Mouse (Mus musculus) brain, adult 2 months (tissue): ENCODE data around the gene Ralgds.
A peak's percentile ranks its signal among the peaks of the same experiment; 100 is the strongest.
"Not testable (repeated sequence)": the region's sequence is repeated elsewhere in the genome, so short reads cannot be mapped to it uniquely, and the experiment has no call there.

Experiments
- DNase-seq: peaks from one replicate; pipeline ENCODE4 v3.0.0; 2011; ENCODE audit warnings: low read depth, low spot score

Ralgds gene

DNA sequence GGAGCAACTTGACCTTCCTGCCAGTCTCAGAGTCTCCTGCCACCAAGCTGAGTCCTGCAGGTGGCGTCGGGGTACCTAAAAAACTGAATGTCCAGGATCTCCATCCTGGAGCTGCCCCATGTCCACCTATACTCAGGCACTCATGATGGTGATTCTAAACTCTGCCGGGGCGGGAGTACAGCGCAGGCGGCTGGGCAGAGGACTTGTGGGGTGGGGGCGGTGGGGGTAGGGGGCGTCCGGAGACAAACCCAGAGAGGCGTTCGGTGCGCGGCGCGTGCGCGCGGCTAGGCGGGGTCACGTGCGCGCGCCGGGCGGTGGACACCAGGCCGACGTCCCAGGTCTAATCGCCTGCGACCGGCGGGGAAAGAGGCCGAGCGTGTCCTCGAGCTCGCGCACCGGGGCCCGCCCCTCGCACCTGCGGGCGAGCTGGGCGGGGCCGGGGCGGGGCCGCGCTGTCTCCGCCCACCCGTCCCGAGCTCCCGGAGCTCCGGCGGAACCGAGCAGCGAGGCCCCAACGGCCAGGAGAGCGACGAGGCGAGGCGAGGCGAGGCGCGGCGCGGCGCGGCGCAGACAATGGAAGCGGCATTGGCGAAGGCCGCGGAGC, at the start of gene Ralgds:
Ralgds (plus strand) TSS at position 328 of the 604 bp plus-strand sequence.
- peak; percentile 83 for DNase-seq

DNA sequence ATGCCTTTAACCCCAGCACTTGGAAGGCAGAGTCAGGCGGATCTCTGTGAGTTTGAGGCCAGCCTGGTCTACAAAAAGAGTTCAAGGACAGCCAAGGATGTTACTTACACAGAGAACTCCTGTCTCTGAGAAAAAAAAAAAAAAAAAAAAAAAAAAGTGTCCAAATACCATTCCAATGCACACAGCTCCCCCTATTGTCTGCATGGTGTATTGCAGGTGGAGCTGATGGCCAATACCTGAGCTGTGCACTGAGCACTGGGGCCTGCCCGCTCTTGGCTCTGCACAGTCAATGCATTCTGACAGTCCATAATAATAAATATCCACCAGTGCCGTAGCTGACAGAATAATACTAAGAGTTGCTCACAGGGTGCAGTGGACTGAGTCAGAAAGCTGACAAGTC, 49.0 kb upstream of the Ralgds start:
- peak; percentile 72 for DNase-seq

DNA sequence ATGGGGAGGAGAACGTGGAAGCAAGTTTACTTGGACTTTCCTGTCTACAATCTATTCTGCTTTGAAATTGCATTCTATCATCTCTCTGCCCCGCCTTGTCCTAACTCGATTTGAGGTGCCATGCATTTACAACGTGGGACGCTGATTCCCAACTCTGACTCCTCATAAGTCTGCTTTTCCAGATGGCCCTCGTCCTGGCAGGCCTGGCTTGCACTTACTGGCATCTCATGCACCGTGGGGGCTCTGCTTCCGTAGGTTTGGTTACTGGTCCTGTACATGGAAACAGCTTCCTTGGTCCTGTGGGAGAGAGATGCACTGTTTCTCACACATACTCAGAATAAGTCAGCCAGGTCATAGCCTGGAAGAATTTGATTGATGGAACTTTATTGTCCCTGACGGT, 48.0 kb upstream of the Ralgds start:
- DNase-seq: no peak

DNA sequence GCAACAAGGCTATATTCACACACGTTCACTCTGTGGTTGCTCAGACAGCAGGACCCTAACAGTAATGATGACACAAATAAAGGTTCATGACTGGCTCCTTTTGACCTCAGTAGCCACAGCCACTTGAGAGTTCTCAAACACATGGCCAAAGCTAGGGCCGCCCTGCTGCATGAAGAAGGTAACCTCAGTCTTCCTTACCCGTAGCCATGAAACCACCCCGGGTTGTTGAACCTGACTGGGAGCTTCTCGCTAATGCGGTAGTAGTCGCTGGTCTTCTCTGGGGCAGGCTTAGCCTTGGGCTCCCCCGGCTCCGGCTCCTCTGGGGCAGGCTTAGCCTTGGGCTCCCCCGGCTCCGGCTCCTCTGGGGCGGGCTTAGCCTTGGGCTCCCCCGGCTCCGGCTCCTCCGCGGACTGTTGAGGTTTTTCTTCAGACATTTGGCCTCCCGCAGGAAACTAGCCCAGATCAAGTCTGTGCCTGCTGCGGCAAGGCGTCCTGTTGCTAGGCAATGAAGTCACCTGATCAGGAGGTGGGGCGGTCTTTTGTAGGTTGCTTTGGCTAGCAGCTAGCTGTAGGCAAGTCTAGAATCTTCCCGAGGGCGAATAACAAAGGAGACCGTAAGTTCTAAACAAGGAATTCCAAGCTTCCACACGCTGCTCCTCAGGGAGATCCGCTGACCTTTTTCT, 46.9 kb upstream of the Ralgds start, which contains the start of gene 1700007K13Rik:
1700007K13Rik (minus strand) TSS at position 497 of the 683 bp plus-strand sequence.
- peak; percentile 94 for DNase-seq

DNA sequence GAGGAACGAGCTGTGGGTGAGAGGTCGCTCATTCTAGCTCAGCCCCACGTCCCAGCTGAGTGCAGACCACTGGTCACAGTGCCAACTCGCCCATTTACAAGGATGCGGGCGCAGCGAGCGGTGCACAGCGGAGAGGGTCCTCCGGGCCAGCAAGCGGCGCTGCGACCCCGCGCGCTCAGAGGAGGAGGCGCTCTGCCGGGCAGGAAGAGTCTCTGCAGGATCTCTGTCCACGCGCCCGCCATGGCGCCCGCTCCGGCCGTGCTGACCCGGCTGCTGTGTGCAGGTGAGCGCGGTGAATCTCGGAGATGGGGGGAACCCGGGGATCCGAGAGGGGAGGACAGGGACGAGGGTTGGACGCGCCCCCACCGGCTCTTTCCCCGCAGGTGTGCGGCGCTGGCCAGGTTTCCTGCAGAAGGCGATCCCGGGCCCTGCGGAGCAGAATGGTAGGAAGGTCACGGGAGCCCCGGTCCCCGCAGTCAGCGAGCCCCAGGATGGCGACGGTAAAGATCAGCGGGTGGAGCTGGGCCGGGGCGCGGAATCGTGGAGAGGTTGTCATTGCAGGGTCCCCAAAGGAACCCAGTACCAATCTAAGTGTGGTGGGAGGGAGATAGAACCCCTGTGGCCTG, 45.0 kb upstream of the Ralgds start, which contains the start of gene Mrps2:
Mrps2 (plus strand) TSS at position 207 of the 626 bp plus-strand sequence.
- peak; percentile 93 for DNase-seq

DNA sequence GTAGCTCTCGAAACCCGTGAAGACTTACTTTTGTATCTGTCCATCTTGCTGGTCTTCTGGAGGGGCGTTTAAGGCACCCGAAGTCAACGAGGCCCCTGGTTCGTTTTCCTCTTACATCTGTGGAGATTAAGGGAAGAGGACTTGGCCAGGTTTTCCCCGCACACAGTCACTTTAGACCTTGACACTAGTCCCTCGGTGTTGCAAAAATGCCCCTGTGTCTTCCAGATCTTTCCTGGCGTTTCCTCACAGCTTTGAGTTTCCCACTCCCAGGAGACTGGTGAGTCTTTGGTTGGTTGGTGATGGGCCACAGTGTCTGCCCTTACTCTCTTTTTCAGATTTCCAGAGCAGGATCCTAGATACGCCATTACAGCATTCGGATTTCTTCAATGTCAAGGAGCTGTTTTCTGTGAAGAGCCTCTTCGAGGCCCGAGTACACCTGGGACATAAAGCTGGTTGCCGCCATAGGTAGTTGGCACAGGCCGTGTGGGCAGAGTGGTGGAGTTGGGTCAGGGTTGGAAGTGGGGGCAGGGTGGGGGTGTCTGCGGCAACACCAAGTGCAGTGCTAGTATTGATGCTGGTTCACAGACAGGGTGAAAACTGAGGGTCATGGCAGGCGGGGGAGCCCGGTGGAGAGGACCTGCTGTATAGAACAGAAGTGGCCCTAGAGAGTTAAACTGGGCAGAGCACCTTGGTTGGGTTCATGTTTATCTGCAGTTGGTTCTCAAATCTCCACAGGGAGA, 44.3 kb upstream of the Ralgds start:
- DNase-seq: no peak

DNA sequence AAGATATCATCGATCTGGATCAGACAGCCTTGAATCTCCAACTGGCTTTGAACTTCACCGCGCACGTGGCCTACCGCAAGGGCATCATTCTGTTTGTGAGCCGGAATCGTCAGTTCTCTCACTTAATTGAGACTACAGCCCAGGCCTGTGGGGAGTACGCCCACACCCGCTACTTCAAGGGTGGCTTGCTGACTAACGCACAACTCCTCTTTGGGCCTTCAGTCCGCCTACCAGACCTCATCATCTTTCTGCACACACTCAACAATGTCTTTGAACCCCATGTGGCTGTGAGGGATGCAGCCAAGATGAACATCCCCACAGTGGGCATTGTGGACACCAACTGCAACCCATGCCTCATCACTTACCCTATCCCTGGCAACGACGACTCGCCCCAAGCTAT, 43.5 kb upstream of the Ralgds start:
- DNase-seq: no peak

DNA sequence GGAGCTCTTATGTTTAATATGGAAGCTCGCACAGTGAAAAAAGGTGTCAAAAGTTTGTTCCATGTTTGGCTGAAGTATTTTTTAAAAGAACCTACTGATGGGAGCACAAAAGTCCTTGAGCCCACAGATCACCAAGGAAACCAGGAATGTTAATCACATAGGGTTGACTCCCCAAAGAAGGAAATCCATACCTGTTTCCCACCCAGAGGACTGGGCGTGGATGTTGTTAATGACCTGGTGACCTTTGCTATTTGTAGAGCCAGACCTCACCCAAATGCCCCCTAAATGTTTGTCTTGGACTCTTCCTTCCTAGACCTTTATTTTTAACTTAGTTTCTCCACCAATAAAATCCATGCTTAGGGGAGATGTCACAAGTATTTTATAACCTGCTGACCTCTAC, 42.3 kb upstream of the Ralgds start:
- DNase-seq: no peak

DNA sequence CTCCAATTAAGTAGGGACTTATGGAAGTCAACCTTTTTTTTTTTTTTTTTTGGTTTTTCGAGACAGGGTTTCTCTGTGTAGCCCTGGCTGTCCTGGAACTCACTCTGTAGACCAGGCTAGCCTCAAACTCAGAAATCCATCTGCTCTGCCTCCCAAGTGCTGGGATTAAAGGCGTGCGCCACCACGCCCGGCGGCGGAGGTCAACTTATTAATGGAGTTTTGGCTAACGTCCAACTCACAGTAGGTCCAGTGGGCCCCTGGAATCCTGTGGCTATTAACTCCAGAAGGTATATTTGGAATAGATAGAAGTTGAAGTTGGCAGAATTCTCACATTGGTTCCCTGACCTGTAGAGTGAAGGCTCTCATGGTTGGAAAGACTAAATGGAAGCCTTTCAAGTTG, 40.9 kb upstream of the Ralgds start:
- not testable (repeated sequence) for DNase-seq

DNA sequence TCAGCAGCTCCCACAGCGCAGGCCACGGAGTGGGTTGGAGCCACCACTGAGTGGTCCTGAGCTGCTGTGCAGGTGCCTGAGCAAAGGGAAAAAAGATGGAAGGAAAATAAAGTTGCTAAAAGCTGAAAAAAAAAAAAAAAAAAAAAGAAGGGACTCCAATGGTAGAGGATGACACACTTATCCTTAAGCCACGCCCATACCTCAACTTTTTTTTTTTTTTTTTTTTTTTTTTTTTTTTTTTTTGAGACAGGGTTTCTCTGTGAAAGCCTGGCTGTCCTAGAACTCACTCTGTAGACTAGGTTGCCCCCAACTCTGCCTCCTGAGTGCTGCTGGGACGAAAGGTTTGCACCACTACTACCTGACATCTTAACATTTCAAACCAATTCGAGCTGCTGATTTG, 34.9 kb upstream of the Ralgds start:
- not testable (repeated sequence) for DNase-seq

DNA sequence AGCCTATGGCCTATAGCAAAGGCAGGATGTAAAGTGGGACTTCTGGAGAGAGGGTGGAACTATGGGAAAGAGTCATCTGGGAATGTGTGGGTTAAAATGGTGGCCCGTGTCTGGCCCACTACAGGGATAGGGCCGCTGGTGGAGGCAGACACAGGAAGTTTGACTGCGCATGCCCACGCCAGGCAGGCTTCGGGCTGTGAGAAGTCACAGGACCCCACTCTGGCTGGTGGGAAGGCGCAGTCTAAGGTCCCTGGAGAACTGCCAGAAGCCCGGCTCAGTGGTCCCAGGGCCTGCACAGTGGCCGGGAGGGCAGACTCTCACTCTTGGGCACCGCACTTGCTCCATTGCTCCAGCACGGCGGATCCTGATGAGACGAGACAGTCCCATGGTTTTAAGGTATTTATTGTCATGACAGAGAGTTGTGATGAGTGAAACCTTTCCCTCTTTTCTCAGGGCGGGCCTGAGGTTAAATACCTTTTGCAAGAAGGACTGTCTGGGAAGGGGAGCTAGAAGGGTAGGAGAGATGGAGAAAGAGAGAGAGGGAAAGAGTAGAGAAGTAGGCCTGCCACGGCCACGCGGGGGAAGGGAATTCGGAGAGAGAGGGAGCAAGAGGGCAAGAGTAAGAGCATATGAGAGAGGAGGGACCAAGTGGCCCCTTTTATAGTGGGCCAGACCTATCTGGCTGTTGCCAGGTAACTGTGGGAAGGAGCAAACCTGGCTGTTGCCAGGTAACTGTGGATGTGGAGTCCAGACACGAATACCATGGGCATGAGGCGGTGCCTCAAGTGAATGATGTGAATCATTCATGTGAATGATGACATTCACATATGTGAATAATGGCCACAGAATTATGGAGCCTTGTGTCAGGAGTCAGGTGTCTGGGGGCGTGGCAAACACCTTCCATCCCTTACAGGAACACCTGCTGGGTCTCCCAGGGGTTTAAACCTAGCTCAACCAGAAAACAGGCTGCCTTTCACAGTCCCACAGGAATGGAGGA, 33.4 kb upstream of the Ralgds start:
- peak; percentile 21 for DNase-seq

DNA sequence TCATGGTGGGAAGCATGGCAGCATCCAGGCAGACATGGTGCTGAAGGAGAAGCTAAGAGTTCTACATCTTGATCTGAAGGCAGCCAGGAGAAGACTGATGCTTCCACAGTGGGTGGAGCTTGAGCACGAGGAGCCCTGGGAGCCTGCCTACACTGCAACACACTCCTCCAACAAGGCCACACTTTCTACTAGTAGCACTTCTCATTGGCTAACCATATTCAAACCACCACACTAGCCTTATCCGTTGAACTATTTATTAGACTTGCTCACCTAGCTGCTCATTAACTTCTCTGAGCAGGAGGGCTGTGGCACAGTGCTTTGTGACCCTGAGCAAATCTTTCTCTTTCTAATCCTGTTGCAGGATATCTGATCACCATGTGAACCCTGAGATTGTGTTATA, 29.1 kb upstream of the Ralgds start:
- DNase-seq: no peak

DNA sequence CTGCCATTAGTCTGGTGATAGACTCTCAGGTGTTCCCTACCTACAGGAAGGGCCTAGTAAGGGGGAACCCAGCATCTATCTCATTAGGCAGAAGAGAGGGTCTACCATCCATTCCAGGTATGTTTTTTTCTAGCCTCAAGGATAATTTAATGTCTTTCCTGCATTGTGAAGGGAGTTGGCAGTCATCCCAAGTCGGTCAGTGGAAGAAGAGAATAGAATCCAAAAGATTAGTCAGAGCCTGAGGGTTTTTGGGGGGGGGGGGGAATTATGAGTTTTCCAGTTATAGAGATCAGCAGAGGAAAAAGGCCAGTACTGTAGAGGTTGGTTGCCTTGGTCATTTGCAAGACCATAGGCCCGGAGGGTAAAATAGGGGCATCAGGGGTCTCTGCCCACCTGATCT, 18.4 kb upstream of the Ralgds start:
- no peak for DNase-seq

DNA sequence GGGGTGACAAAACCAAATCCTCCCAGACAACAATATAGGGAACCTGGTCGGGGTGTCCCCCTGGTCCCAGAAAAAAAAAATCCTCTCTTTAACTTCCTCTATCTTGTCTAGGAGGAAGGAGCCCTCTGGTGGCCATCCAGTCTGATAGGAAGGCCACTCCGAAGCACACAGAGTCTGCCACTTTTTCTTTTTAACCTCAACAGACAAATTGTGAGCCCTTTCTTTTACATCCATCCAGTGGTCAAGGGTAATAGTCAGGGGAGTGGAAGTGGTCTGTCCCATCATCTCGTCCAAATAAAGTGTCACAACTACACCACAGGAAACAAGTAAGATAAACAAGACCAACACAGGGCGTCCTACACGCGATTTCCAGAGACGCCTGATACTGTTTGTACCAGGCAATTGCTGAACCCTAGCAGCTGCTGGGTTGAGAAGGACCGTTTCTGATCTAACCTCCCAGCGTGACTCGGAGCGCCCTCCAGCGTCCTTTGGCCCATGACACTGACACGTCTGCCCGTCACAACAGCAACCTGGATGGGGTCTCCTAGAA, 17.6 kb upstream of the Ralgds start:
- no peak for DNase-seq

DNA sequence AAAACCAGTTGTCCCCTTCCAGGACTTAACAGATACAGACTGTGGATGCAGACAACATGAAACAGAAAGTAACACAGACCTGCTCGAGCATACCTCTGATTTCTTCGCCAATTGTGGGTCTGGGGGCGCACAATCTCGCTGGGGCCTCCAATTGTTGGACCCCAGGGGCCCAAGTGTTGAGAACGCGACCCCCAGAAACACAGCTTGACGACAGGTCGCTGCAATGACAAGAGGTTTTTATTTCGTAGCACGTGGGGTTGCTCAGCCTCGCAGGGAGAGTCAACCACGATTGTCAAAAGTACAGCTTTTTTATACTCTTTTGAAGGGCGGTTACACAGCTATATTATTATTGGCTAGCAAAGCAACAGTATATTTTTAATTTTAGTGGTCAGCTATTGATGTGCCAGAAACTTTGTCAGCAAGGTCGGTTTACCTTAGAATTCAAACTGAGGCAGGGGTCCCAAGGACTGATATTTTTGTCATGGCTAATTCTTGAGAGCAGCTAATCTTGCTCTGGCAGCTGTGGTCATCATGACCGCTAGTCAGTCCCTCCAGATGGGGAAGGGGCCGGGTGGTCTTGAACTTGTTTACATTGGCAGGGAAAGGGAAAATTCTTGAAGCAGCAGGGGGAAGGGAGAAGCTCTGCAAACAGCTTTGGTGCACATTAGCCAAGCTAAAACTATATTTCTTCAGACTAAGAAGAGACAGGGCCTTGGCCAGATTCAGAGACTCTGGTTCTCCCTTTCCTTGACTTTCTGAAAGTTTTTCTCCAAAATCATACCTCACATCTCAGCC, 16.9 kb upstream of the Ralgds start:
- DNase-seq: no peak

DNA sequence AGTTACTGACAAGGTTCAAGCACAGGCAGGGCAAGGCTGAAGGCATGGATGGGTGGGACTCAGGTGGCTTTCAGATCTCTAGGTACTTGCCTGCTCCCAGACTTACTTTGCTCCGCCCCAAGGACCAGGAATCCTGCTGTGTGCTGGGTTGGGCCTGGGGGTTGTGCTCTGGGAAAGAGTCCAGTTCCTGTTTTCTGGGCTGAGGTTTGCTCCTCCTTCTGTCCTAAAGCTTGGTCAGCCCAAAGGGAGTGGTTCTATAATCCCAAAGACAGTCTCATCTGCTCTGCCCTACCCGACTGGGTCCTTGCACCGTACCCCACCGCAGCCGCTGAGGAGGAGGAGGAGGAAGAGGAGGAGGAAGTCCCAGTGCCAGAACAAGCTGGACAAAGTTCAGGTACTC, 16.3 kb upstream of the Ralgds start, which contains the start of gene Gbgt1:
Gbgt1 (plus strand) TSS at position 221 of the 400 bp plus-strand sequence.
- no peak for DNase-seq

DNA sequence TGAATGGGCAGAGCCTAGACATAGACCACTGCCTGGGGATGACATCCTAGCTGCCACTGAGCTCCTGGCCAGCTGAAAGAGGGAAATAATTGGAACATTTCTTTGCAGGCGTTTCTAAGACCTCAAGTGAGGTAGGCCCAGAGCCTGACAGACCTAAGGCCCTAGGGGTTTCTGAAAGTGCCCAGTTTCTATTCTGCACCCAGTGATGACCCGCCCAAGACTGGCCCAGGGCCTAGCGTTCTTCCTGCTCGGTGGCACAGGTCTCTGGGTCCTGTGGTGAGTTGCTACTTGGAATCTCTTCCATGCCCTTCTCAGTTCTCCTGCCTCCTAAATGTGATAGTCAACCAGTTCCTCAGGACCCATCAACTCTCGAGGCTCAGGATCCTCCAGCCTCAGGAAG, 15.4 kb upstream of the Ralgds start:
- DNase-seq: no peak

DNA sequence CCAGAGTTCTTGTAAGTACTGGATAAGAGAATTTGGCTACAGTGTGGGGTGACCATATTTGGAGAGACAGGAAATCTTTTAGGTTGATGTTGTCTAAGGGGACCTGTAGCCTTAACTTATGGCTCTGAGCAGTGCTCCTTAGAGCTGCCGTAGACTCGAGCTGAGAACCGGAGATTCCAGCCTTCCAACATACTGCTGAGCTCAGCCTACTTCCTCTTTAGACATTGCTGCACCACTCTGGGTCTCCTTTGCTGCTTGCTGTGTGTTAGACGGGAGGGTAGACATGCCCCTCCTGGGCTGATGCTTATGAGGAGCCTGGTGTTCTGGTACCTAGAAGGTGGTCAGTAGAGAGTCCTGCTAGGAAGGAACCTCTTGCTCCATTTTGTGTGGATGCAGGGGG, 14.5 kb upstream of the Ralgds start:
- DNase-seq: no peak

DNA sequence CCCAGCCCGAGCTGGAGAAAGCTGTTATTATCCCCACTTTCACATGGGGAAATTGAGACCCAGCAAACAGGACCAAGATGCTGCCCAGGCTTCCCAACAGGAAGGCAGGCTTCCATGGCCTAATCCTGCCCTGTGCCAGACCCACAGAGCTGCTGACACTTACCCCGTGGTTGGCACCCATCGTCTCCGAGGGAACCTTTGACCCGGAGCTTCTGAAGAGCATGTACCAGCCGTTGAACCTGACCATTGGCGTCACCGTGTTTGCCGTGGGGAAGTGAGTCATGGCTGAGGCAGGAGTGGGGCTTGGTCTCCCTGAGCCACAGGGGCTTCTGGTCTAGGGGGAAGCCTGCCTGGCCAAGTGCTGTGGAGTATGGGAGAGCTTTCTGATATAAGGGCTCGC, 9.9 kb upstream of the Ralgds start:
- no peak for DNase-seq

DNA sequence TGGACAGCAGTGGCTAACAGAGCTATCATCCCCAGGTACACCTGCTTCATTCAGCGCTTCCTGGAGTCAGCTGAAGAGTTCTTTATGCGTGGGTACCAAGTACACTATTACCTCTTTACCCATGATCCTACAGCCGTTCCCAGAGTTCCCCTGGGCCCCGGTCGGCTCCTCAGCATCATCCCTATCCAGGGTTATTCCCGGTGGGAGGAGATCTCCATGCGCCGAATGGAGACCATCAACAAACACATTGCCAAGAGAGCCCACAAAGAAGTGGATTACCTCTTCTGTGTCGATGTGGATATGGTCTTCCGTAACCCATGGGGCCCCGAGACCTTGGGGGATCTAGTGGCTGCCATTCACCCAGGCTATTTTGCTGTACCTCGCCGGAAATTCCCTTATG, 8.2 kb upstream of the Ralgds start:
- no peak for DNase-seq
